ENCODE assay signal across 8 mouse cellular contexts in genomic region chr17:6789581-6790118, GRCm38 (mm10). TPM values are rescaled to one million over a fixed set of nuclear protein-coding genes. Genes with fewer than 3 reads are reported as not detected.
DNase-seq lines count a peak whose midpoint lies in the region.
"Had no signal": no experiment of that assay in that cellular context is flagged by ENCODE, and none has a peak within 500 bp of the region (broad histone marks: within the 10 kb centered on the region; RNA-seq: fewer than 3 reads in every experiment).

No protein-coding gene starts in this region.

- intact Hi-C loops in left cerebral cortex, postnatal 4 days (cut with DNase I): loop anchor here (10.0 kb wide), 1 partner anchor 95 kb away; no protein-coding TSS in a partner anchor

- DNase-seq in left cerebral cortex, postnatal 4 days: peak; percentile 77
- DNase-seq in left cerebral cortex, adult 18-20 months (ENCODE audit: low spot score in 2 of 2): no peak
- DNase-seq in cerebellum, adult 9-11 months: peak; percentile 80
- DNase-seq in layer of hippocampus, adult 18-20 months (ENCODE audit: low spot score in 2 of 2): peak; percentile 19 to 77
- no peak for DNase-seq in thymus, adult 18-20 months
- DNase-seq in urinary bladder, postnatal 4 days (ENCODE audit: low spot score in 2 of 2): no peak
- no peak for DNase-seq in retina, postnatal 1 day
- DNase-seq: thymus, adult 2 months had no signal

RNA-seq across cellular contexts. Expression of gene Ezr, which starts 7.1 kb away (rescaled TPM):
- total RNA-seq in left cerebral cortex, postnatal 4 days (2021): 10 to 100 TPM; 17.4 to 19.9 TPM
- total RNA-seq in left cerebral cortex, adult 18-20 months (2021): 10 to 100 TPM; 42.4 to 46.8 TPM
- total RNA-seq in layer of hippocampus, adult 18-20 months (2021): 10 to 100 TPM; 49.2 to 53.6 TPM

Comparison
In these comparisons a context has a peak if more than half of its experiments do, and no peak if none do; other contexts are left out.
1. DNase-seq: peak in left cerebral cortex, postnatal 4 days (single experiment), cerebellum, adult 9-11 months (single experiment) and layer of hippocampus, adult 18-20 months (2 of 2); none in left cerebral cortex, adult 18-20 months (0 of 2), thymus, adult 18-20 months (0 of 2), urinary bladder, postnatal 4 days (0 of 2) and retina, postnatal 1 day (single experiment).